Mouse (Mus musculus): ENCODE data around the gene Ftl1. TPM values are rescaled to one million over a fixed set of nuclear protein-coding genes. Genes with fewer than 3 reads are reported as not detected.

Ftl1 gene
- total RNA-seq, 1 experiment = 398 TPM

GRCm38 (mm10) chr7:45447325-45447990 is 12.2 kb downstream of the Ftl1 start:
- in situ Hi-C loops (cut with MboI; ENCODE audit: low sequenced_read_pairs in 2 of 2, unreplicated experiment in 2 of 2) = no loop called here
- Histone ChIP-seq H3K4me1 (ENCODE audit: control insufficient read depth in 2 of 2, insufficient read depth in 2 of 2, low read length in 2 of 2, poor library complexity in 1 of 2) (peaks cover 1 to 21% of the 10 kb centered on the region in 2 experiments; a peak in 2 of 4 replicates), H3K27ac (ENCODE audit: insufficient read depth, low read depth, low read length, poor library complexity, severe bottlenecking) (peak overlapping the region; percentile 75), H3K4me3 (ENCODE audit: insufficient read depth in 1 of 2, low read depth in 1 of 2, low read length in 2 of 2, poor library complexity in 1 of 2, severe bottlenecking in 1 of 2) (peak overlapping the region; percentile 49 to 53), H3K9ac (ENCODE audit: insufficient read depth, low read depth, low read length, poor library complexity, severe bottlenecking) (peak overlapping the region; percentile 75), H3K36me3 (ENCODE audit: control insufficient read depth, insufficient read depth, low read length, poor library complexity, severe bottlenecking) (peaks cover 6% of the 10 kb centered on the region; the same call in 1 of the 2 replicates), H3K9me3 (ENCODE audit: control insufficient read depth, insufficient read depth, low read depth, low read length) (no peaks in the 10 kb centered on the region)
- peak; percentile 57; the same call in 1 of the 2 replicates for TF ChIP-seq ZNF384 (IDR thresholded peaks at IDR 0.05; ENCODE audit: low read depth, low read length)
- no peak for TF ChIP-seq CHD2 (IDR thresholded peaks at IDR 0.05; ENCODE audit: low read depth, low read length)
- peak; percentile 82 for TF ChIP-seq HCFC1 (IDR thresholded peaks at IDR 0.05; ENCODE audit: borderline replicate concordance, insufficient read depth, low read length)
- TF ChIP-seq MAFK (IDR thresholded peaks at IDR 0.05; ENCODE audit: insufficient read depth, low read depth, low read length) = no peak
- no peak for DNase-seq (ENCODE audit: low read depth, low spot score)

- DNase-seq (ENCODE audit: low read depth, low spot score) = no peak
- peaks cover 6% of the 10 kb centered on the region; the same call in 1 of the 2 replicates for H3K36me3 ChIP-seq (ENCODE audit: control insufficient read depth, insufficient read depth, low read length, poor library complexity, severe bottlenecking)
- peaks cover 1 to 18% of the 10 kb centered on the region in 2 experiments; a peak in 2 of 4 replicates for H3K4me1 ChIP-seq (ENCODE audit: control insufficient read depth in 2 of 2, insufficient read depth in 2 of 2, low read length in 2 of 2, poor library complexity in 1 of 2)
- H3K27ac ChIP-seq (ENCODE audit: insufficient read depth, low read depth, low read length, poor library complexity, severe bottlenecking) = no peak overlapping the region
- no peak overlapping the region for H3K4me3 ChIP-seq (ENCODE audit: insufficient read depth in 1 of 2, low read depth in 1 of 2, low read length in 2 of 2, poor library complexity in 1 of 2, severe bottlenecking in 1 of 2)
- no peaks in the 10 kb centered on the region for H3K9me3 ChIP-seq (ENCODE audit: control insufficient read depth, insufficient read depth, low read depth, low read length)
- H3K9ac ChIP-seq (ENCODE audit: insufficient read depth, low read depth, low read length, poor library complexity, severe bottlenecking) = no peak overlapping the region
- in situ Hi-C loops (cut with MboI; ENCODE audit: low sequenced_read_pairs in 2 of 2, unreplicated experiment in 2 of 2) = no loop called here
- TF ChIP-seq MAFK (IDR thresholded peaks at IDR 0.05; ENCODE audit: insufficient read depth, low read depth, low read length) (no peak), ZC3H11A (IDR thresholded peaks at IDR 0.05; ENCODE audit: borderline replicate concordance, low read depth, low read length) (no peak), CHD2 (IDR thresholded peaks at IDR 0.05; ENCODE audit: low read depth, low read length) (no peak), ZNF384 (IDR thresholded peaks at IDR 0.05; ENCODE audit: low read depth, low read length) (no peak), HCFC1 (IDR thresholded peaks at IDR 0.05; ENCODE audit: borderline replicate concordance, insufficient read depth, low read length) (peak; percentile 78)
Observed at GRCm38 (mm10) chr7:45446589-45446988, 13.1 kb downstream of the Ftl1 start.

GRCm38 (mm10) chr7:45443526-45444420 is 15.9 kb downstream of the Ftl1 start:
- no peak overlapping the region for H3K4me3 ChIP-seq (ENCODE audit: insufficient read depth in 1 of 2, low read depth in 1 of 2, low read length in 2 of 2, poor library complexity in 1 of 2, severe bottlenecking in 1 of 2)
- in situ Hi-C loops (cut with MboI; ENCODE audit: low sequenced_read_pairs in 2 of 2, unreplicated experiment in 2 of 2) = no loop called here
- H3K36me3 ChIP-seq (ENCODE audit: control insufficient read depth, insufficient read depth, low read length, poor library complexity, severe bottlenecking) = peaks cover 6% of the 10 kb centered on the region; the same call in 1 of the 2 replicates
- DNase-seq (ENCODE audit: low read depth, low spot score) = no peak
- H3K9me3 ChIP-seq (ENCODE audit: control insufficient read depth, insufficient read depth, low read depth, low read length) = no peaks in the 10 kb centered on the region
- peaks cover 5 to 15% of the 10 kb centered on the region in 2 experiments; a peak in 3 of 4 replicates for H3K4me1 ChIP-seq (ENCODE audit: control insufficient read depth in 2 of 2, insufficient read depth in 2 of 2, low read length in 2 of 2, poor library complexity in 1 of 2)
- H3K9ac ChIP-seq (ENCODE audit: insufficient read depth, low read depth, low read length, poor library complexity, severe bottlenecking) = peak overlapping the region; percentile 4; the same call in 1 of the 2 replicates
- TF ChIP-seq HCFC1 (IDR thresholded peaks at IDR 0.05; ENCODE audit: borderline replicate concordance, insufficient read depth, low read length) (no peak), MAFK (IDR thresholded peaks at IDR 0.05; ENCODE audit: insufficient read depth, low read depth, low read length) (no peak)
- H3K27ac ChIP-seq (ENCODE audit: insufficient read depth, low read depth, low read length, poor library complexity, severe bottlenecking) = no peak overlapping the region

- no peak within 1 kb of the TSS for H3K27ac ChIP-seq (ENCODE audit: insufficient read depth, low read depth, low read length, poor library complexity, severe bottlenecking)
- DNase-seq (ENCODE audit: low read depth, low spot score) = no peak
- peak within 1 kb of the TSS; percentile 61 for H3K9ac ChIP-seq (ENCODE audit: insufficient read depth, low read depth, low read length, poor library complexity, severe bottlenecking)
- no peaks in the 10 kb centered on the region for H3K9me3 ChIP-seq (ENCODE audit: control insufficient read depth, insufficient read depth, low read depth, low read length)
- TF ChIP-seq CHD2 (IDR thresholded peaks at IDR 0.05; ENCODE audit: low read depth, low read length) (no peak), ZC3H11A (IDR thresholded peaks at IDR 0.05; ENCODE audit: borderline replicate concordance, low read depth, low read length) (no peak), HCFC1 (IDR thresholded peaks at IDR 0.05; ENCODE audit: borderline replicate concordance, insufficient read depth, low read length) (no peak), MAFK (IDR thresholded peaks at IDR 0.05; ENCODE audit: insufficient read depth, low read depth, low read length) (no peak), ZNF384 (IDR thresholded peaks at IDR 0.05; ENCODE audit: low read depth, low read length) (no peak)
- peaks cover 2% of the 10 kb centered on the region; the same call in 1 of the 2 replicates for H3K36me3 ChIP-seq (ENCODE audit: control insufficient read depth, insufficient read depth, low read length, poor library complexity, severe bottlenecking)
- in situ Hi-C loops (cut with MboI; ENCODE audit: low sequenced_read_pairs in 2 of 2, unreplicated experiment in 2 of 2) = no loop called here
- H3K4me1 ChIP-seq (ENCODE audit: control insufficient read depth in 2 of 2, insufficient read depth in 2 of 2, low read length in 2 of 2, poor library complexity in 1 of 2) = peaks cover 7 to 13% of the 10 kb centered on the region in 2 experiments
- peak within 1 kb of the TSS; percentile 34 to 36; a peak in 3 of 4 replicates for H3K4me3 ChIP-seq (ENCODE audit: insufficient read depth in 1 of 2, low read depth in 1 of 2, low read length in 2 of 2, poor library complexity in 1 of 2, severe bottlenecking in 1 of 2)
Observed at GRCm38 (mm10) chr7:45437521-45438276, 22.0 kb downstream of the Ftl1 start, which contains the start of gene Ruvbl2. TSS of gene Ruvbl2 (minus strand) at chr7:45438096.
